Mouse (Mus musculus): ENCODE measurements around the gene Adamts4. TPM values are rescaled to one million over a fixed set of nuclear protein-coding genes. Genes with fewer than 3 reads are reported as not detected.

The Adamts4 gene
- polyA plus RNA-seq, 1 experiment from 2014 or later: 8.7 TPM

DNA sequence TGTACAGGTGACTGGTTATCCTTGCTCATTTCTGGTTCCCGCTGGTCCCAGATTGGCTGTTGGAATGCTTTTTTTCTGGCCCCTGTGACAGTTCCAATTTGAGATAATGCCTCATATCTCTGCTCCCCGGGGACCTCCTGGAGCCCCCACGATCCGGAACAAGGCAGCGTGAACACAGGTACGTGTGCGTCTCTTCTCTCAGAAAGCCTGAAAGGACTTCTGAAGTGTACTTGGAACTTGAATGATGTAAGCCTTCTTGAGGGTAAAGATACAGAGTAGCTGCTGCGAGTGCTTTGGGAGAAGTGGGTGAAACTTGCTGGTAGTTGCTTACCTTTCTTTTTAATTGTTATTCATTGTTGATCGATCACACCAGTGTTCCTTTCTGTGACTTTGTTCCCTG lies 21.0 kb downstream of the Adamts4 start:
- peak overlapping the region; percentile 83 for H3K4me3 ChIP-seq (ENCODE audit: low read depth, low read length)
- no peak for ATAC-seq
- H3K4me1 ChIP-seq (ENCODE audit: control insufficient read depth, insufficient read depth, low read length): peaks cover 17% of the 10 kb centered on the region
- no peak overlapping the region for H3K27ac ChIP-seq (ENCODE audit: low read length)
- no peaks in the 10 kb centered on the region for H3K27me3 ChIP-seq (ENCODE audit: control insufficient read depth, insufficient read depth, low read depth, low read length)
- no peaks in the 10 kb centered on the region for H3K9me3 ChIP-seq (replicated peaks; ENCODE audit: control insufficient read depth, low read length, poor library complexity, severe bottlenecking)
- H3K36me3 ChIP-seq (ENCODE audit: control insufficient read depth, insufficient read depth, low read length): peaks cover 26% of the 10 kb centered on the region
- peak overlapping the region; percentile 75 for H3K4me2 ChIP-seq (ENCODE audit: low read length)
- H3K9ac ChIP-seq (ENCODE audit: low read depth, low read length): peak overlapping the region; percentile 82
- WGBS: 53% methylated on average over 9 of the region's 9 CpGs

DNA sequence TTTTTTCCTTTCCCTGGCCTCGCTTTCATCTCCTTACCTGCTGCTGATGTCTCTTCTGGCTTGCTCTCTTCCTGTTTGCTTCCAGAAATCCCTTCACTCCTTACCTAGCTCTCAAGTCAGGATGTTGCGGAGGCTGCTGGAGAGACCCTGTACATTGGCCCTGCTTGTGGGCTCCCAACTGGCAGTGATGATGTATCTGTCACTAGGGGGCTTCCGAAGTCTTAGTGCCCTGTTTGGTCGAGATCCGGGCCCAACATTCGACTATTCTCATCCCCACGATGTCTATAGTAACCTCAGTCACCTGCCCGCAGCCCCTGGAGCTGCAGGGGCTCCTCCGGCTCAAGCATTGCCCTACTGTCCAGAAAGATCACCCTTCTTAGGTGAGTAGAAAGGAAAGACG lies 21.4 kb downstream of the Adamts4 start:
- peak overlapping the region; percentile 75 for H3K4me2 ChIP-seq (ENCODE audit: low read length)
- no peaks in the 10 kb centered on the region for H3K9me3 ChIP-seq (replicated peaks; ENCODE audit: control insufficient read depth, low read length, poor library complexity, severe bottlenecking)
- no peak overlapping the region for H3K27ac ChIP-seq (ENCODE audit: low read length)
- H3K9ac ChIP-seq (ENCODE audit: low read depth, low read length): no peak overlapping the region
- no peak overlapping the region for H3K4me3 ChIP-seq (ENCODE audit: low read depth, low read length)
- H3K36me3 ChIP-seq (ENCODE audit: control insufficient read depth, insufficient read depth, low read length): peaks cover 28% of the 10 kb centered on the region
- no peaks in the 10 kb centered on the region for H3K27me3 ChIP-seq (ENCODE audit: control insufficient read depth, insufficient read depth, low read depth, low read length)
- H3K4me1 ChIP-seq (ENCODE audit: control insufficient read depth, insufficient read depth, low read length): peaks cover 17% of the 10 kb centered on the region
- 72% methylated on average over 10 of the region's 10 CpGs for WGBS
- no peak for ATAC-seq

DNA sequence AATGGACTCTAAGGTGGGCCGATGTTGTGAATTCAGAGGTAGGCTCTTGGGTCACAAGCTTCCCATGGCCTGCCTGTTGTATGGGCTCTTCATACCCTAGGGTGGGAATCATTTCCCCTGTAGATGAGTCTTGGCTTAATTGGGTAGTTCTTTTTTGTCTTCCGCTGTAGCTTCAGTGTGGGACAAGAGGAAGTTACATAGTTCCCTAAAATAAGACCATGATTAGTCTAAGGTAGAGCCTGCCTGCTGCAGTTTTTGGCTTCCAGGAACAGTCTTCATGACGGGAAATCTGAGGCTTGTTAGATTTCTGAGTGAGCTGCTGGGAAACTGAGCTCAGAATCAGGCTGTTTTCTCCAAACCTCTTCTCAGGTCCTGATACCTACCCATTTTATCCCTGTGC lies 21.9 kb downstream of the Adamts4 start:
- H3K36me3 ChIP-seq (ENCODE audit: control insufficient read depth, insufficient read depth, low read length): peaks cover 31% of the 10 kb centered on the region
- H3K9me3 ChIP-seq (replicated peaks; ENCODE audit: control insufficient read depth, low read length, poor library complexity, severe bottlenecking): no peaks in the 10 kb centered on the region
- H3K9ac ChIP-seq (ENCODE audit: low read depth, low read length): no peak overlapping the region
- no peaks in the 10 kb centered on the region for H3K27me3 ChIP-seq (ENCODE audit: control insufficient read depth, insufficient read depth, low read depth, low read length)
- WGBS: 96% methylated on average over 3 of the region's 3 CpGs
- no peak overlapping the region for H3K4me3 ChIP-seq (ENCODE audit: low read depth, low read length)
- no peak overlapping the region for H3K4me2 ChIP-seq (ENCODE audit: low read length)
- H3K27ac ChIP-seq (ENCODE audit: low read length): no peak overlapping the region
- ATAC-seq: no peak
- peaks cover 17% of the 10 kb centered on the region for H3K4me1 ChIP-seq (ENCODE audit: control insufficient read depth, insufficient read depth, low read length)

DNA sequence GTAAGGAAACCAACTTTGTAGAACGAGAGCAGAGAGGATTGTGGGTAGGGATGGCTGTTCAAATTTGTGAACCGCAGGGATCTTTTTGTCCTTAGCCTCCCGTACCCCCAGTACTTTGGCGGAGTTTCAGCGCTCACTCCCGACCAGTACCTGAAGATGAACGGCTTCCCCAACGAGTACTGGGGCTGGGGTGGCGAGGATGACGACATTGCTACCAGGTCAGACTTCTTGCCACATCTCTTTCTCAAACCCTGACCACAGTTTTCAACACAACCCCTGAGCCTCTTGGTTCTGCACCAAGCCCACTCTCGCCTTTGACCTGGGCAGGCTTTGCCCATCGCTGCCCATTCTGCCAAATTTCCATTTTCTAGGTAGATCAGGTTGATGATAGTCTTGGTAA lies 23.9 kb downstream of the Adamts4 start:
- no peak for ATAC-seq
- no peak overlapping the region for H3K9ac ChIP-seq (ENCODE audit: low read depth, low read length)
- H3K4me3 ChIP-seq (ENCODE audit: low read depth, low read length): no peak overlapping the region
- H3K4me2 ChIP-seq (ENCODE audit: low read length): no peak overlapping the region
- peaks cover 17% of the 10 kb centered on the region for H3K4me1 ChIP-seq (ENCODE audit: control insufficient read depth, insufficient read depth, low read length)
- 88% methylated on average over 12 of the region's 12 CpGs for WGBS
- H3K36me3 ChIP-seq (ENCODE audit: control insufficient read depth, insufficient read depth, low read length): peaks cover 33% of the 10 kb centered on the region
- H3K27ac ChIP-seq (ENCODE audit: low read length): no peak overlapping the region
- H3K9me3 ChIP-seq (replicated peaks; ENCODE audit: control insufficient read depth, low read length, poor library complexity, severe bottlenecking): no peaks in the 10 kb centered on the region
- no peaks in the 10 kb centered on the region for H3K27me3 ChIP-seq (ENCODE audit: control insufficient read depth, insufficient read depth, low read depth, low read length)

DNA sequence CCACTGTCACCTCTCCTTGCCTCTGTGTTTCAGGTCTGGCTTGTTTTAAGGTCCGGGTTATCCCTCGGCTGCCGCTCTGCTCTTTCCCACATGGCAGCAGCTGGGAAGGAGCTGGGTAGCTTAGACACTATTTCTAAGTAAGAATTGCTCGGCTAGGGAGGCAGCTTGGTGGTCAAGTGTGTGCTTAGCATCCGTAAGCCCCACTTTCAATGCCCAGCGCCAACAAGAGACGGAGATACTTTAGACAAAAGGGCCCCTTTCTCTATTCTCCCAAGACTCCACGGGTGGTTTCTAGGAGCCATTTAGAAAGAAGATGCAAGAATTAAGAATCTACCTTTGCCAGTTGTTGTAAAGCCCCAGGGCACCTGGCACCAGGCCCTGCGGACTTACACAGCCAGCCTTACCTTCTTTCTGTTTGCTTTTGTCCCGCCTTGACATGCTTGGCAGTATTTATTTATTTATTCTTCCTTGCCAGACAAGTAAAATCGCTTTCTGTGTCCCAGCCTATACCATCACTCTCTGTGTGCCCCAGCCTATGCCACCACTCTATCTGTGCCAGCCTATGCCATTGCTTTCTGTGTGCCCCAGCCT lies 25.0 kb downstream of the Adamts4 start:
- no peak overlapping the region for H3K27ac ChIP-seq (ENCODE audit: low read length)
- H3K4me3 ChIP-seq (ENCODE audit: low read depth, low read length): no peak overlapping the region
- ATAC-seq: no peak
- WGBS: 75% methylated on average over 11 of the region's 11 CpGs
- H3K9me3 ChIP-seq (replicated peaks; ENCODE audit: control insufficient read depth, low read length, poor library complexity, severe bottlenecking): no peaks in the 10 kb centered on the region
- peaks cover 33% of the 10 kb centered on the region for H3K36me3 ChIP-seq (ENCODE audit: control insufficient read depth, insufficient read depth, low read length)
- no peak overlapping the region for H3K9ac ChIP-seq (ENCODE audit: low read depth, low read length)
- H3K27me3 ChIP-seq (ENCODE audit: control insufficient read depth, insufficient read depth, low read depth, low read length): no peaks in the 10 kb centered on the region
- peaks cover 19% of the 10 kb centered on the region for H3K4me1 ChIP-seq (ENCODE audit: control insufficient read depth, insufficient read depth, low read length)
- no peak overlapping the region for H3K4me2 ChIP-seq (ENCODE audit: low read length)

DNA sequence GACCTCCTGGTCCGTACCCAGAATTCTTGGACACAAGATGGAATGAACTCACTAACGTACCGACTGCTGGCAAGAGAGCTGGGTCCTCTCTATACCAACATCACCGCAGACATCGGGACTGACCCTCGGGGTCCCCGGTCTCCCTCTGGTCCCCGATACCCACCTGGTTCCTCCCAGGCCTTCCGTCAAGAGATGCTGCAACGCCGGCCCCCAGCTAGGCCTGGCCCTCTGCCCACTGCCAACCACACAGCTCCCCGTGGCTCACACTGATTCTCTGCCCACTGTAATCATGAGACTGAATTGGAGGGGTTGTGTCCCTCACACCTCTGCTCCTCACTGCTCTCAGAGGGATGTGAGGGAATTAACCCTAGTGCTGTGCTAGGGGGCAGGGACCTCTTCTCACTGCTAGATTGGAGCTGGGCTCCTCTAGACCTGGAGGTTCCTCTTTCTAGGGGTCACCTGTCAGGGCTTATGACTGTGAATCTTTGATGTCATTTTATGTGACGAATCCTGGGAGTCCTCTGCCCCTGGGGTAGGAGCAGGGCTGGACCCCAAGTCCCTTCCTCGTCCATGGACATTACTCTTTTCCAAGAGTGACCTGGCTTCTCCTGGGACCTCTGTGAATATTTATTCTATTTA lies 26.0 kb downstream of the Adamts4 start:
- 92% methylated on average over 14 of the region's 14 CpGs for WGBS
- H3K4me2 ChIP-seq (ENCODE audit: low read length): no peak overlapping the region
- H3K27ac ChIP-seq (ENCODE audit: low read length): no peak overlapping the region
- no peak for ATAC-seq
- peaks cover 18% of the 10 kb centered on the region for H3K4me1 ChIP-seq (ENCODE audit: control insufficient read depth, insufficient read depth, low read length)
- no peaks in the 10 kb centered on the region for H3K27me3 ChIP-seq (ENCODE audit: control insufficient read depth, insufficient read depth, low read depth, low read length)
- H3K36me3 ChIP-seq (ENCODE audit: control insufficient read depth, insufficient read depth, low read length): peaks cover 33% of the 10 kb centered on the region
- H3K9ac ChIP-seq (ENCODE audit: low read depth, low read length): no peak overlapping the region
- no peaks in the 10 kb centered on the region for H3K9me3 ChIP-seq (replicated peaks; ENCODE audit: control insufficient read depth, low read length, poor library complexity, severe bottlenecking)
- H3K4me3 ChIP-seq (ENCODE audit: low read depth, low read length): no peak overlapping the region

DNA sequence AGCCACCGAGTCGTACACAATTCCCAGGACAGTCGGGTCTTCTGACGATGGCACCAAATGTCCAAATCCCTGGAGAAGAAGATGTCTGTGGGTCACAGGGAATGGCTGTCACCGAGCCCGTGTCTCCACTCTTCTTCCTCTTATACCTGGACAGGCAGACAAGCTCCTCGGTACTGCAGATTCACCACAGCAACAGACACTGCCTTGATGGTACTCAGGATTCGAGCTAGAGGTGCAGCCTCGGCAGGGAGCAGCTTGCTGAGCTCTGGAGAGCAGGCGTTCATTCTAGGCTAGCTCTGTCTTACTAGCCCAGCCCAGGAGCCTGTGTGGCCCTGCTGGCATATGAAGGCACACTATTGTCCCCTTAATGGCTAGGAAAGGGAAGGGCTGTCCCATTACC lies 27.5 kb downstream of the Adamts4 start:
- no peak for ATAC-seq
- WGBS: 90% methylated on average over 10 of the region's 10 CpGs
- H3K27me3 ChIP-seq (ENCODE audit: control insufficient read depth, insufficient read depth, low read depth, low read length): no peaks in the 10 kb centered on the region
- H3K9me3 ChIP-seq (replicated peaks; ENCODE audit: control insufficient read depth, low read length, poor library complexity, severe bottlenecking): no peaks in the 10 kb centered on the region
- H3K4me2 ChIP-seq (ENCODE audit: low read length): no peak overlapping the region
- peaks cover 32% of the 10 kb centered on the region for H3K36me3 ChIP-seq (ENCODE audit: control insufficient read depth, insufficient read depth, low read length)
- H3K4me1 ChIP-seq (ENCODE audit: control insufficient read depth, insufficient read depth, low read length): peaks cover 17% of the 10 kb centered on the region
- no peak overlapping the region for H3K27ac ChIP-seq (ENCODE audit: low read length)
- H3K4me3 ChIP-seq (ENCODE audit: low read depth, low read length): no peak overlapping the region
- no peak overlapping the region for H3K9ac ChIP-seq (ENCODE audit: low read depth, low read length)

DNA sequence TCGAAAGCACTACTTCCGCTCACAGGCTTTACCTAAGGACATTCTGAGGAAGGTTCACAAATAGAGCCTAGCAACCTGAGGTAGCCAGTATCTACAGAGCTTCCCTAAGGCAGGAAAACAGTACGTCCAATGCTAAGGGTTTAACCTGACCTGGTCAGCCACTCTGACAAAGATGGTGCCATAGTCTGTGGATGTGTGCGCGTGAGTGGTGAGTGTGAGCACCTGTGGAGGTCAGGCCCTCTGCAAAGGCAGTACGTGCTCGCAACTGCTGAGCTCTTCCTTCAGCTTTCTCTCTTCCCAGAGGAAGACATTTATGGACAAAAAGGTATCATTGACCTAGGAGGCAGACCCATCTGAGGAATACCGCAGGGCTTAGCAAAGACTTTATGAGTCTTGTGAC lies 28.2 kb downstream of the Adamts4 start:
- Histone ChIP-seq H3K27me3 (ENCODE audit: control insufficient read depth, insufficient read depth, low read depth, low read length) (no peaks in the 10 kb centered on the region), H3K36me3 (ENCODE audit: control insufficient read depth, insufficient read depth, low read length) (peaks cover 29% of the 10 kb centered on the region), H3K4me1 (ENCODE audit: control insufficient read depth, insufficient read depth, low read length) (peaks cover 17% of the 10 kb centered on the region), H3K4me2 (ENCODE audit: low read length) (no peak overlapping the region), H3K9me3 (replicated peaks; ENCODE audit: control insufficient read depth, low read length, poor library complexity, severe bottlenecking) (no peaks in the 10 kb centered on the region), H3K9ac (ENCODE audit: low read depth, low read length) (no peak overlapping the region), H3K4me3 (ENCODE audit: low read depth, low read length) (no peak overlapping the region), H3K27ac (ENCODE audit: low read length) (no peak overlapping the region)
- no peak for ATAC-seq
- WGBS: 95% methylated on average over 8 of the region's 8 CpGs

DNA sequence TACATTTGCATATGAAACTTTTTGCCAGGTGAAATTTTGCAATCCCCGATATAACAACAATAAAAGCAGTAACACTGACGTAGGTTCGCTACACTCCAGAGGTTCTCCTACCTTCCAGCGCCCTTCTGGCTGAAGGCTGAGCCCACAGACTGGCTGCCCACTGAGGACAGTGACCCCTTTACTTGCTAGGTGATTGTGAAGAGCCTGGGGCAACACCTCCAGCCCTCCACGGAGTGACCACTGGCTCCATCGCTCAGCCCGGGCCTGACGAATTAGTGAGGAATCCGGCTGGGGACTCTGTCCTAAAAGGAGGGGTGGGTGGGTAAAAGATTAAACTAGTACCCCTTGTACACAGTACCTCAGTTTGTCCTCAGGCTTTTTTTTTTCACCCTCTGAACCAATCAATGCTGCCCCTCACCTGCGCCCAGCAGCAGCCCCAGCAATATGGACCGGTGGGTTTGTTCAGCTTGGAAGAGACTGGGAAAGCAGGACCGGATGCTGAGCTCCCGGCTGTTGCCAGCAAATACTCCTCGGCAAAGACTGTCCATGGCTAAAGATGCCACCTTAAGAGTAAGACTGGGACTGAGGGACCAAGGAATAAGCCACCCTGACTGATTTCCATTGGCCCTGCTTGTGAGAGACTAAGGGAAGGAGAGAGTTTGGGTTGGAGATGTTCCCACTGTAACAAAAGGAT lies 28.9 kb downstream of the Adamts4 start:
- no peak overlapping the region for H3K9ac ChIP-seq (ENCODE audit: low read depth, low read length)
- no peak for ATAC-seq

More for the DNA sequence above, 28.9 kb downstream of the Adamts4 start:
- Histone ChIP-seq H3K4me1 (ENCODE audit: control insufficient read depth, insufficient read depth, low read length) (peaks cover 17% of the 10 kb centered on the region), H3K9me3 (replicated peaks; ENCODE audit: control insufficient read depth, low read length, poor library complexity, severe bottlenecking) (no peaks in the 10 kb centered on the region), H3K4me2 (ENCODE audit: low read length) (no peak overlapping the region), H3K4me3 (ENCODE audit: low read depth, low read length) (no peak overlapping the region), H3K27me3 (ENCODE audit: control insufficient read depth, insufficient read depth, low read depth, low read length) (no peaks in the 10 kb centered on the region), H3K27ac (ENCODE audit: low read length) (no peak overlapping the region), H3K36me3 (ENCODE audit: control insufficient read depth, insufficient read depth, low read length) (peaks cover 26% of the 10 kb centered on the region)
- 88% methylated on average over 14 of the region's 14 CpGs for WGBS

All from midbrain, embryonic 16.5 days (tissue).